Mouse (Mus musculus) left cerebral cortex, postnatal 14 days (tissue): Measurements from ENCODE around the gene Dpf3. TPM values are rescaled to one million over a fixed set of nuclear protein-coding genes. Genes with fewer than 3 reads are reported as not detected.

Experiments used
- DNase-seq, 2 experiments: peaks; one replicate each; pipeline ENCODE4 v3.0.0; 2021 to 2022; ENCODE audit warnings: low spot score in 2 of 2, mixed read lengths in 1 of 2
- intact Hi-C: fragments of 180-260 bp; cut with DNase I; formaldehyde crosslinking; loops from one replicate; pipeline ENCODE4 v1.15.1; 2025
- long read RNA-seq, 2 experiments: library from polyadenylated mRNA; stranded (forward); transcript quantifications; one replicate each; pipeline ENCODE4 v2.0.0; 2021
- total RNA-seq, 2 experiments: library from RNA; stranded (reverse); gene quantifications; 2 replicates each; pipeline ENCODE4 v1.2.3; 2021

The Dpf3 gene
- 1 to 10 TPM; 6.7 to 7.5 TPM for total RNA-seq
- long read RNA-seq, experiment 1, partial matches to known transcripts = 0 of 3 reads
- long read RNA-seq, experiment 1, other reads (novel, unspliced or antisense) = 2 of 3 reads
- long read RNA-seq, experiment 2, partial matches to known transcripts = 0 of 2 reads
- long read RNA-seq, experiment 2, other reads (novel, unspliced or antisense) = 2 of 2 reads

GRCm38 (mm10) chr12:83487476-83487991 is at the start of gene Dpf3:
Gene Dpf3, minus strand, starts transcription at chr12:83487716.
- intact Hi-C loops = loop anchor here (5.0 kb wide), 2 partner anchors 75 to 375 kb away; no protein-coding TSS in a partner anchor

DNA sequence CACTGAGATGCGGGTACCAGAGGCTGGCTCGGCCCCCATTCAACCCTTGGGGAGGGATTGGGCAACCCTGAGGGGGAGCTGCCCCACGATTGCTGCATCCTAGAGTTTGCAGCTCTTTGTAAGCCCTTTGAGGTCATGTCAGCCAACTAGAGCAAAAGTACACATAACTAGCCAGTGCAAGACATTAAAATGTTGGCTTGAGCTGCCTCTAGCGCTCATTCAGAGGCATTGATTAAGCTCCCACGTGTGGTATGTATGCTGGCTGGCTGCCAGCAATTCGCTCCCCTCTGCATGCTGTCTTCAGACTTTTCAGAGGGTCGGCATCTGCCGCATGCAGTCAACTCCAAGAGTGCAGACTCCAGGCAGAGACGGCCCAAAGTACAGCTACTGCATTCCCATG is 48.5 kb upstream of the Dpf3 start:
- intact Hi-C loops = no loop called here
- no peak for DNase-seq

More at GRCm38 (mm10) chr12:83487476-83487991, at the start of gene Dpf3:
- peak; percentile 93 for DNase-seq

GRCm38 (mm10) chr12:83535428-83535827 is 47.9 kb upstream of the Dpf3 start:
- intact Hi-C loops = no loop called here
- DNase-seq = peak in 1 of 2 experiments; percentile 59

DNA sequence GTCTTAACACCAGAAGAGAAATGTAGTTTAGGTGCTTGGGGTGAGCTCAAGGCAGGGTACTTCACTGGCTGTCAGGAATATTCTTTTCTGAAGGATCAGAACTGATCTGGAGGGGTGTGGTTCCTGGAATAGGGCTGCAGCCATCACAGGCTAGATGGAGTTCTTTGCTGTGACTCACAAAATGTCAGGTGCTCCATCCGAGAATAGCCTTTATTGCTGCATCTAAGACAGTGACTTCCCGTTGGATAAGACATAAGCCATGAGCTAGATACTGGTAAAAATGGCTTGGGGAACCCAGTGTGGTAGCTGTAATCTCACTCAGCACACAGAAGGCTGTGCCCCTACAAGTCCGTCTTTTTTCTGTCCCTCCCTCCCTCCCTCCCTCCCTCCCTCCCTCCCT is 46.7 kb upstream of the Dpf3 start:
- intact Hi-C loops = no loop called here
- DNase-seq = peak in 1 of 2 experiments; percentile 58

DNA sequence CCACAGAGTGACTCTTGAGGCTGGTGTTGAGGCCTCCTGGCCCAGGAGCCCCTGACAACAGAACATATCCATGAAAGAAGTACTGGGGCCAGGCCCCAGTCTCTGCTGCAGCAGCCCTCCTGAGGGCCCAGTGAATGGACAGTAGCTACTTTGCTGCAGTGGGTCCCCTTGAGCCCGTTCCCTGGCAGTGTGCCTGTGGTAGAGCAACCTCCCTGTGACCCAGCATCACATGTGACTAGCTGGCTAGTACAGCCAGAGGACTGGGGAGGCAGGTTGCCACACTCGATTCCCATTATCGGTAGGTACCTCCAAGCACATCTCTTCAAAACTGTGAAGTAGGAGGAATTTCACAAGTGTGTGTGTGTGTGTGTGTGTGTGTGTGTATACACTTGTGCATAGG is 45.5 kb upstream of the Dpf3 start:
- no peak for DNase-seq
- intact Hi-C loops = no loop called here

- intact Hi-C loops = no loop called here
- DNase-seq = no peak
Measured at GRCm38 (mm10) chr12:83531992-83532391, 44.5 kb upstream of the Dpf3 start.

- DNase-seq = no peak
- intact Hi-C loops = no loop called here
Measured at GRCm38 (mm10) chr12:83528665-83529064, 41.1 kb upstream of the Dpf3 start.

DNA sequence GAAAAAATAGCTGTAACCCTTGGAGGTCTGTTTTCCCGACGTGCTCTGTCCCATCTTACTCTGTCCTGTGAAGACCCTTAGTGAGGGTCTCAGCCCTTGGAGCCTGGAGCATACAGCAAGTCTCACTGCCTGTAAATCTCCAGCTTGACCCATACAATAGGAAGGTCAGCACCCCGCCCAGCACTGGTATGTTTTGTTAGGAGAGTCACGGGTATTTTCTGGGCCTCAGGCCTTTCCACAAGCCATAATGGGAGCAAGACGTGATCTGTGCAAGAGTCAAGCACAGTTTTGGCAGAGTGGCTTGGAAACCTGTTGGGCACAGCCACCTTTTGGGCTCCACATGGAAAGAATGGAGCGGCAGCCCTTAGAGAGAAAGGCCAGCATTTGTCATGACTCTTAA is 40.3 kb upstream of the Dpf3 start:
- intact Hi-C loops = no loop called here
- no peak for DNase-seq

DNA sequence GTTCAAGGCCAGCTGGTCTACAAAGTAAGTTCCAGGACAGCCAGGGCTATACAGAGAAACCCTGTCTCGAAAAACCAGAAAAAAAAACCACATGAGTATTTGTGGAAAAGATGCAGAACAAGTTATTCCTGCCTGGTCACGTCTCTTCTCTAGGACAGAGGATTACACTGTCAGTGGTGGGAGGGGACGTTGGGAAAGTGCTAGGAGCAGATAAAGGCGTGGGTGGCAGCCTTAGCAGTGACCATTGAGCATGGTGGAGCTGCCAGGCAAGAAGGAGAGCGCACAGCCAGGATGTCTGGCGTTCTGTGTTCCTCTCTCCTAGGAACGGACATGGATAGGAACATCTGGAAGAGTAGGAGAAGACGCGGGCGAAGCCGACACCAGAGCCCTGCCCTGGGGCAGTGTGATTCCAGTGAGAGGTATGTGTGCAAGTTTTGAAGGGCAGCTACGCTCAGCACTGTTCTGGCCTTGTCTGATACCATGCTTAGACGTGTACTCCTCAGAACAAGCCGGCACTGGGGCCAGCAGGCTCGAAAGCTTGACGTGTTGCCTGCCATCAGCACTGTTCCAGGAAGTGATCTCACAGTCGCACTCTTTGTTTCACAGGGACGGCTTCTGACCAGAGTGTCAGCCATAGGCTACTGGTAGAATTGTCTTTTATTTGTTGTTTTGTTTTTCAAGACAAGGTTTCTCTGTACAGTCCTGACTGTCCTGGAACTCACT is 38.5 kb upstream of the Dpf3 start:
- intact Hi-C loops = no loop called here
- DNase-seq = peak; percentile 37 to 66

DNA sequence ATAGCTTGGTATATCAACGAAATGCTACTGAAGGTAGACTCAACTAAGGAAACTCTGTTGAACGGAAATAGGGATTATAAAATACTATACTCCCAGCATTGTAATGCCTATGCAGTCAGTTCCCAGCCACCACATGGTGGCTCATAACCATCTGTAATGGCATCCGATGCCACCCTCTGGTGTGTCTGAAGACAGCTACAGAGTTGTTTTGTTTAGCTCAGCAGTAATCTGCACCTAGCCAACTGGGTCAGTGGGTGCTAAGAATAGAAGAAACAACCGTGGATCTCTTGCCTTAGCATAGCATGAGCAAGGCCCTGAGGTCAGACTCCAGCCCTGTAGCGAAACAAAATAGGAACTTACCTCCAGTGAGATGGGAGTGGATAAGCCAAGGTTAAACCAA is 36.8 kb upstream of the Dpf3 start:
- no peak for DNase-seq
- intact Hi-C loops = no loop called here

- intact Hi-C loops = no loop called here
- DNase-seq = no peak
Measured at GRCm38 (mm10) chr12:83523892-83524291, 36.4 kb upstream of the Dpf3 start.

DNA sequence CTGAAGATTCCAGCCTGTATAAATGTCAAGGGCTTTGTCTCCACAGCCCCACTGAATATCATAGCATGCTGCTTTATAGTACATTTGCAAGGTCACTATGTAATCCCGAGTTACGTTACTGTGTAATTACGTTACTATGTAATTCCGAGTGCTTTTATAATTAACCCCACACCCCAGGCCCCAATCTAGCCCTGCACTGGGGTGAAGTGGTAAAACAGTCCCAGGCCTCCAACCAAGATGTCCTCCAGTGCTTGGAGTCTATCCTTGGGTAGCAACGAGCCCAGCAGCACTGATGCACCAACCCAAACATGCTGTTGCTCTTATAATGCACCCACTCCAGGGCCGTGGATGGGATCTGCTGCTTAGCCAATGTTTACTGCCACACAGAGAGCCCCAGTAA is 35.5 kb upstream of the Dpf3 start:
- intact Hi-C loops = no loop called here
- no peak for DNase-seq

DNA sequence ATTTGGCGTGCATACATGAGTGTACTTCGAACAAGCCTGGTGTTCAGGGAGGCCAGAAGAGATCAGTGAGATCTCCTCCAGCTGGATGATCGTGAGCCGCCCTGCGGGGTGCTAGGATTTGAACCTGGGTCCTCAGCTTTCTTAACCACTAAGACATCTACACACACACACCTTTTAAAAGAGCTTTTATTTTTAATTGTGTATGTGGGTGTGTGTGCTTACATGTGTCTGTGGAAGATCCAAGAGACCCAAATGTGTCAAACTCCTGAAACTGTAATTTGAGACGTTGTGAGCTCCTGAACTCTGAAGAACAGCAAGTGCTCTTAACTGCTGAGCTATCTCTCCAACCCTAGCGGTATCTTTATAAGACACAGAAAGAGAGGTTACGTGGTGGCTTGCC is 33.6 kb upstream of the Dpf3 start:
- DNase-seq = no peak
- intact Hi-C loops = no loop called here

- intact Hi-C loops = no loop called here
- DNase-seq = peak; percentile 96
Measured at GRCm38 (mm10) chr12:83520311-83520890, 32.9 kb upstream of the Dpf3 start, which contains the start of gene Dcaf4. Gene Dcaf4, plus strand, starts transcription at chr12:83520466.

- intact Hi-C loops = no loop called here
- no peak for DNase-seq
Measured at GRCm38 (mm10) chr12:83517580-83517979, 30.1 kb upstream of the Dpf3 start.

DNA sequence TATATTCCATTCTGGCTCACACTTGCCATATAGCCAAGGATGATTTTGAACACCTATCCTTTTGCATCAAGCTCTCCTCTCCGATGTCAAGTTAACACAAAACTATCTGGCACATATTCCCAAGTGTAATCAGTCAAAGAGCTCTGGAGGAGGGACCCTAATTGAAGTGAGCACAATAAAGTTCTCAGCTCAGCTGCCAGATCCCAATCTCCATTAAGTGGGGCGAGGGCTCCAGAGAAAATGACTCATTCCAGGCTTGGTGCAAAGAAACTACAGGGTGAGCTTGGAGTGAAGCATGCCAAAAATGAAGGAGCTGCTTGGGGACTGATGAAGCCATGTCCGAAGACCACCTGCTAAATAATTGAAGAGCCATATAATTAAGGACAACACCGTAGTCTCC is 26.7 kb upstream of the Dpf3 start:
- DNase-seq = no peak
- intact Hi-C loops = no loop called here

GRCm38 (mm10) chr12:83513185-83513584 is 25.7 kb upstream of the Dpf3 start:
- no peak for DNase-seq
- intact Hi-C loops = no loop called here

- DNase-seq = no peak
- intact Hi-C loops = no loop called here
Measured at GRCm38 (mm10) chr12:83512783-83513182, 25.3 kb upstream of the Dpf3 start.

DNA sequence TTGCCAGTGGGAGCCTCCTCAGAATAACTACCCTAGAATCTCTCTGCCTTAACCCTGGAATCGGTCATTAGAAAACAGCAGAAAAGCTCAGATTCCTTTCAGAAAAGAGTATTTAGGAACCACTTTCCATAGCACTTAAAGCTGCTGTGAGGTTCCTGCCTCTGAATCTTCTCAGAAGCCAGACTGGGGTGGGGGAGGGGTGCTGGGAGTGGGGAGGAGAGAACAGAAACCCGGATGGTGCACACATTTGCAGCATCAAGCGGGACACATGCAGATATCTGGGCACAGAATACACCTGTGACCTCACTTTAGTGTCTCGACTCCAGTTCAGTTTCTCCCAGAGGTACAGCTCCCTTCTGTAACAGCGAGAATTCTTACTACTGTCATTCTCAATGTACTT is 23.1 kb upstream of the Dpf3 start:
- intact Hi-C loops = no loop called here
- DNase-seq = no peak

DNA sequence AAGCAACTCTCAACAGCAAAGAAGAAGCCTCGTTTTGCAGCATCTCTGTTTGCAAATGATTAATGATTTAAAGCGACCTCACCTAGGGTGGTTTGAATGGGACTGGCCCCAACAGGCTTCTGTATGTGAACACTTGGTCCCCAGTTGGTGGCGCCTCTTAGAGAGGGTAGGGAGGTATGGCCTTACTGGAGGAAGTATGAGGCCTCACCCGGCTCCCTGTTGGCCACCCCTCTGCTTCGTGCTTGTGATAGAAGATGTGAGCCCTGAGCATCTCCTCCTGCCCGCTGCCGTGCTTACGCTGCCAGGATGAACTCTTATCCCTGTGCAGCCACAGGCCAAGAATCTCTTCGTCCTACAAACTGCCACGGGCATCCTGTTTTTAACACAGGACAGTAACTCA is 19.0 kb upstream of the Dpf3 start:
- no peak for DNase-seq

GRCm38 (mm10) chr12:83502190-83502589 is 14.7 kb upstream of the Dpf3 start:
- DNase-seq = peak; percentile 82
- intact Hi-C loops = loop anchor here (1.0 kb wide), 1 partner anchor 388 kb away; no protein-coding TSS in a partner anchor

More for the DNA sequence above, 19.0 kb upstream of the Dpf3 start:
- intact Hi-C loops = no loop called here
